Mouse (Mus musculus): ENCODE results near the gene Rpl32. TPM values are rescaled to one million over a fixed set of nuclear protein-coding genes. Genes with fewer than 3 reads are reported as not detected.

Rpl32 gene
- total RNA-seq, 4 experiments from 2014 or later, result 503 to 593 (median 546) TPM

GRCm38 (mm10) chr6:115770059-115770670 lies 38.4 kb downstream of the Rpl32 start:
- no peak for DNase-seq (ENCODE audit: low spot score in 2 of 2)

GRCm38 (mm10) chr6:115768207-115768606 lies 40.3 kb downstream of the Rpl32 start:
- DNase-seq (ENCODE audit: low spot score in 2 of 2), result no peak

- no peak for DNase-seq (ENCODE audit: low spot score in 2 of 2)
Observed at GRCm38 (mm10) chr6:115767357-115767756, 41.2 kb downstream of the Rpl32 start.

GRCm38 (mm10) chr6:115764179-115764578 lies 44.4 kb downstream of the Rpl32 start:
- DNase-seq (ENCODE audit: low spot score in 2 of 2), result no peak

- DNase-seq (ENCODE audit: low spot score in 2 of 2), result no peak
Observed at GRCm38 (mm10) chr6:115761995-115762756, 46.4 kb downstream of the Rpl32 start, which contains the start of gene Tmem40. Gene Tmem40 (minus strand): TSS chr6:115762410.

- DNase-seq (ENCODE audit: low spot score in 2 of 2), result no peak
Observed at GRCm38 (mm10) chr6:115760982-115761381, 47.6 kb downstream of the Rpl32 start.

- DNase-seq (ENCODE audit: low spot score in 2 of 2), result no peak
Observed at GRCm38 (mm10) chr6:115760137-115760536, 48.4 kb downstream of the Rpl32 start.

GRCm38 (mm10) chr6:115759461-115759860 lies 49.1 kb downstream of the Rpl32 start:
- no peak for DNase-seq (ENCODE audit: low spot score in 2 of 2)

GRCm38 (mm10) chr6:115758981-115759435 lies 49.5 kb downstream of the Rpl32 start:
- no peak for DNase-seq (ENCODE audit: low spot score in 2 of 2)

- no peak for DNase-seq (ENCODE audit: low spot score in 2 of 2)
Observed at GRCm38 (mm10) chr6:115755536-115755935, 53.0 kb downstream of the Rpl32 start.

Small RNAs within 50 kb of the gene (microRNA-seq; reads per million reads assigned to microRNA genes)
- gene Mir7660, result 0 reads per million in 2 experiments

Other genes starting within 250 kb of the Rpl32 start
- not detected for gene Mkrn2os, start 216.2 kb downstream of the Rpl32 start, total RNA-seq (2022)
- 10 to 100 TPM; 31.4 to 40.9 (median 38.4) TPM for gene Mkrn2, start 206.8 kb downstream of the Rpl32 start, total RNA-seq (2022)
- gene Raf1, start 132.1 kb downstream of the Rpl32 start, total RNA-seq (2022), result 10 to 100 TPM; 73.9 to 78.0 (median 76.5) TPM
- 1 to 10 TPM in 3 of 4 experiments, under 1 TPM in 1; 0.57 to 1.8 (median 1.6) TPM for gene Tmem40, start 46.3 kb downstream of the Rpl32 start, total RNA-seq (2022)
- 1 to 10 TPM; 3.2 to 3.4 (median 3.2) TPM for gene Cand2, start 34.2 kb downstream of the Rpl32 start, total RNA-seq (2022)
- gene Efcab12, start 29.7 kb upstream of the Rpl32 start, total RNA-seq (2022), result 1 to 10 TPM; 4.3 to 5.4 (median 4.7) TPM
- 1 to 10 TPM; 7.8 to 9.4 (median 8.1) TPM for gene Mbd4, start 44.6 kb upstream of the Rpl32 start, total RNA-seq (2022)
- gene Ift122, start 44.7 kb upstream of the Rpl32 start, total RNA-seq (2022), result 10 to 100 TPM; 27.1 to 30.5 (median 27.7) TPM
- gene Rho, start 123.0 kb upstream of the Rpl32 start, total RNA-seq (2022), result under 1 TPM; 0.07 to 0.59 (median 0.24) TPM
- gene H1foo, start 136.2 kb upstream of the Rpl32 start, total RNA-seq (2022), result not detected
- gene Plxnd1, start 186.3 kb upstream of the Rpl32 start, total RNA-seq (2022), result 100 to 1,000 TPM in 1 of 4 experiments, 10 to 100 TPM in 3; 91.7 to 106 (median 98.0) TPM